Mouse (Mus musculus) liver, embryonic 14.5 days (tissue): ENCODE data around the gene Plekhj1.

Experiments
- CTCF ChIP-seq: IDR thresholded peaks from 2 replicates; pipeline ENCODE4 v1.5.1; 2016; ENCODE audit warnings: antibody characterized with exemption, low read depth, control low read depth
- EP300 ChIP-seq: IDR thresholded peaks from 2 replicates; pipeline ENCODE4 v1.6.1; 2016; ENCODE audit warnings: antibody characterized with exemption, low read depth

DNA sequence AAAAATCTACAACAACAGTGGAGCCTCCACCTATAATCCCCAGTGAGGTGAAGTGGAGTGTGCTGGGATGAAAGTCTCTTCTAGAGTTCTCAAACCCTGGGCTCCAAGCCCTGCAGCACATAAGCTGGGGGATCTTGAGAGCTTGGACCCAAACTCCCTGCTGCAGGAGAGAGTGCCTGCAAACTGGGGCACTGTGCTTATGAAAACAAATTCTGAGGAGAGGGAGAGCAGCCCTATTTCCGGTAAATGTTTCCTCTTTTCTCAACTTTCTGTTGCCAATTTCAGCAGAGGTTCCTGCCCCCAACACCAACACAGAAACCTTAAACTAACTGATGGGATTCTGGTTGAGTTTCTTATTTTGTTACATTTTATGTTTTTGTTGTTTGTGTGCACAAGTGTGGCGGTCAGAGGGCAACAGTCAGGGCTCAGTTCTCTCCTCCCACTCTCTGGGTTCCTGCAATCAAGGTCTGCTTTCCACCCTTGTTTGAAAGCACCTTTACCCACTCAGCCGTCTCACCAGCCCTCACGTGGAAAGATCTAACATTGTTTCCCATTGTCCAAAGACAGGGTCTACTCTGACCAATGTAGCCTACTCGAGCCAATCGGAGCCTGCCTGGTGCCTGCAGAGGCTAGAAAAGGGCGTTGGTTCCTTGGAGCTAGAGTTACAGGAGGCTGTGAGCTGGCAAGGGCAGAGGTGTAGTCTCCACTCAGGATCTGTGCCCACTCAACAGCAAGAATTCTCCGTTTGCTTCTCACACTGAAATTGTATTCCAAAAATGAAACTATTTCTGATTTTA is 25.6 kb upstream of the Plekhj1 start:
- TF ChIP-seq CTCF (no peak), EP300 (no peak)
